Mouse (Mus musculus): Measurements from ENCODE around the gene Gm49661. TPM values are rescaled to one million over a fixed set of nuclear protein-coding genes. Genes with fewer than 3 reads are reported as not detected.
A peak's percentile ranks its signal among the peaks of the same experiment; 100 is the strongest.

Gene Gm49661
- polyA plus RNA-seq, 1 experiment: not detected

DNA sequence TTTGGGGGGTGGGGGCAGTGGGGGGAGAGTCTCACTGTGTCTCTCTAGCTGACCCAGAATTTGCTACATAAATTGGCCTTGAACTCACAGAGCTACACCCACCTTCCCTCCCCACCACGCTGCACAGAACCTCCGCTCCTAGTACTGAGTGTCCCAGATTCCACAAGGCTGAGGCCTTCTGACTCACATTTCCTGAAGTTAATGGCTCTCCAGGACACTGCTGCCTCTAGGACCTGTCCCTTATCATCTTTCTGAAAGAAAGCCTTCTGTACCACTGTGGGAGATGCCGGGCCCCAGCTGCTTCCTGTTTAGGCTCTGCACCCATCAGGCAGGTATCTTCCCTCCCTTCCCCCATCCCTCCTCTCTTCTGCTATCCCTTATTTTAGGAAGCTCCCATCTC lies 2.6 kb downstream of the Gm49661 start:
- H3K4me1 ChIP-seq (ENCODE audit: control insufficient read depth, insufficient read depth, low read length): peaks cover 18% of the 10 kb centered on the region
- H3K27ac ChIP-seq (ENCODE audit: insufficient read depth, low read depth, low read length): no peak overlapping the region; the same call in 1 of the 2 replicates
- no peak overlapping the region for H3K4me3 ChIP-seq (ENCODE audit: insufficient read depth, low read depth, low read length)
- no peaks in the 10 kb centered on the region for H3K36me3 ChIP-seq (ENCODE audit: control insufficient read depth, insufficient read depth, low read length)
- 34% methylated on average over 3 of the region's 3 CpGs for WGBS
- DNase-seq: no peak
- H3K27me3 ChIP-seq (replicated peaks; ENCODE audit: control insufficient read depth, insufficient read depth, low read length): no peaks in the 10 kb centered on the region
- TF ChIP-seq POLR2A (IDR thresholded peaks at IDR 0.05; ENCODE audit: low read depth, low read length): no peak
- TF ChIP-seq CTCF (conservative IDR thresholded peaks at IDR 0.05; ENCODE audit: insufficient read depth, insufficient read length, low read depth, low read length): no peak

DNA sequence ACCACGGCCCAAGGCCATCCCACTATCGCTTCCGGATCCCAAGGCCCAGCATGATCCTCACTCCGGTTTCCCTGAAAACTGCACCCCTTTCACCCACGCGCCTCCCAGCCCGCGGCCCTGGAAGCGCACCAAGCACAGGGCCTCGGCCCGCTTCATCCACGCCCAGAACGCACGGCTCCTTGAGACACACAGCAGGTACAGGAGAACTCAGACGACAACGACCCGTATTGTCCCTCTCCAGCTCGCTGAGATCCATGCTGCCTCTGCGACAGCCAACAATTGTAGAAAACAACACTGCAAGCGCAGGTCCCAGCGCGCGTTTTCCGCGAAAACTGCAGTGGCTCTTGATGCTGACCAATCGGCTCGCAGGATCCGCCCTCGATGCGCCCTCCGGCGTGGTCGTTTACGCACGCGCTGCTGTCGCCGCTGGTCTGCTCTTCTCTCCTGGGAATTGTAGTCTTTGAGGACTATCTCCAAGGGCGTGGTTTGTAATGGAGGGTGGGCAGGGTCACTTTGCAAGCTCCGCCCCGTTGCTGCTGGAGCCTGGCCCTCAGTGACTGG lies 3.4 kb downstream of the Gm49661 start:
- WGBS: under 1% methylated on average over 41 of the region's 41 CpGs
- peak; percentile 99 for DNase-seq

DNA sequence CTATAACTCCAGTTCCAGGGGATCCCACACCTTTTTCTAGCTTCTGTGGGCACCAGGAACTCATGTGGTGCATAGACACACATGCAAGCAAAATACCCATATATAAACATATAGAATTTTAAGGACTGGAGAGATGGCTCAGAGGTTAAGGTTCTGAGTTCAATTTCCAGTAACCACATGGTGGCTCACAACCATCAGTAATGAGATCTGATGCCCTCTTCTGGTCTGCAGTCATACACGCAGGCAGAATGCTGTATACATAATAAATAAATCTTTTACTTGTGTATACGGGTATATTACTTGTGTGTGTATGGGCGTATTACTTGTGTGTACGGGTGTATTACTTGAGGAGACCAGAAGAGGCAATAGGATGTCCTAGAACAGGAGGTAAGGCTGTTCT lies 5.3 kb downstream of the Gm49661 start:
- whole genome bisulfite sequencing: 81% methylated on average over 4 of the region's 4 CpGs
- Histone ChIP-seq H3K36me3 (ENCODE audit: control insufficient read depth, insufficient read depth, low read length) (no peaks in the 10 kb centered on the region), H3K27ac (ENCODE audit: insufficient read depth, low read depth, low read length) (no peak overlapping the region), H3K27me3 (replicated peaks; ENCODE audit: control insufficient read depth, insufficient read depth, low read length) (no peaks in the 10 kb centered on the region), H3K4me1 (ENCODE audit: control insufficient read depth, insufficient read depth, low read length) (peaks cover 10% of the 10 kb centered on the region), H3K4me3 (ENCODE audit: insufficient read depth, low read depth, low read length) (no peak overlapping the region)
- no peak for DNase-seq
- TF ChIP-seq CTCF (conservative IDR thresholded peaks at IDR 0.05; ENCODE audit: insufficient read depth, insufficient read length, low read depth, low read length): no peak
- no peak for TF ChIP-seq POLR2A (IDR thresholded peaks at IDR 0.05; ENCODE audit: low read depth, low read length)

More for the DNA sequence above, 3.4 kb downstream of the Gm49661 start:
- no peak overlapping the region for H3K27ac ChIP-seq (ENCODE audit: insufficient read depth, low read depth, low read length)
- peaks cover 17% of the 10 kb centered on the region for H3K4me1 ChIP-seq (ENCODE audit: control insufficient read depth, insufficient read depth, low read length)
- TF ChIP-seq POLR2A (IDR thresholded peaks at IDR 0.05; ENCODE audit: low read depth, low read length): peak; percentile 4
- TF ChIP-seq CTCF (conservative IDR thresholded peaks at IDR 0.05; ENCODE audit: insufficient read depth, insufficient read length, low read depth, low read length): no peak
- no peaks in the 10 kb centered on the region for H3K36me3 ChIP-seq (ENCODE audit: control insufficient read depth, insufficient read depth, low read length)
- peak overlapping the region; percentile 74 for H3K4me3 ChIP-seq (ENCODE audit: insufficient read depth, low read depth, low read length)
- no peaks in the 10 kb centered on the region for H3K27me3 ChIP-seq (replicated peaks; ENCODE audit: control insufficient read depth, insufficient read depth, low read length)

- no peak for TF ChIP-seq POLR2A (IDR thresholded peaks at IDR 0.05; ENCODE audit: low read depth, low read length)
- TF ChIP-seq CTCF (conservative IDR thresholded peaks at IDR 0.05; ENCODE audit: insufficient read depth, insufficient read length, low read depth, low read length): no peak
- H3K4me3 ChIP-seq (ENCODE audit: insufficient read depth, low read depth, low read length): no peak overlapping the region
- DNase-seq: no peak
- no peaks in the 10 kb centered on the region for H3K4me1 ChIP-seq (ENCODE audit: control insufficient read depth, insufficient read depth, low read length)
- H3K27me3 ChIP-seq (replicated peaks; ENCODE audit: control insufficient read depth, insufficient read depth, low read length): no peaks in the 10 kb centered on the region
- 79% methylated on average over 7 of the region's 7 CpGs for WGBS
- H3K36me3 ChIP-seq (ENCODE audit: control insufficient read depth, insufficient read depth, low read length): no peaks in the 10 kb centered on the region
- no peak overlapping the region for H3K27ac ChIP-seq (ENCODE audit: insufficient read depth, low read depth, low read length)
Observed at GRCm38 (mm10) chr8:84959811-84960210, 9.4 kb downstream of the Gm49661 start.

DNA sequence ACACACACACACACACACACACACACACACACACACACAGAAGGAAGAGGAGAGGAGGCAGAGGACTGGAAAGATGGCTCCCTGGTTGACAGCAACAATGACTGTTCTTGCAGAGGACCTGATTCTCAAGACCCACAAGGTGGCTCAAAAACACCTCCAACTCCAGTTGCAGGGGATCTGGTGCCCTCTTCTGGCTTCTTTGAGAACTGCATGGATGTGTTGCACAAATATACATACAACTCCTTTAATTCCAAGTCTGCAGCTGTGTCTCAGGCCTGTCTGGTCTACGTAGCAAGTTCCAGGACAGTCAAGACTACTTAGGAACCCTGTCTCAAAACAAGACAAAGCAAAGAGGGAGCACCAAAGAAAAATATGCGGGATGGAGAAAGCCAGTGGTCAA lies 12.5 kb downstream of the Gm49661 start:
- H3K36me3 ChIP-seq (ENCODE audit: control insufficient read depth, insufficient read depth, low read length): no peaks in the 10 kb centered on the region
- peak; percentile 63 for DNase-seq
- peak; percentile 73 for TF ChIP-seq CTCF (conservative IDR thresholded peaks at IDR 0.05; ENCODE audit: insufficient read depth, insufficient read length, low read depth, low read length)
- TF ChIP-seq POLR2A (IDR thresholded peaks at IDR 0.05; ENCODE audit: low read depth, low read length): no peak
- no peaks in the 10 kb centered on the region for H3K27me3 ChIP-seq (replicated peaks; ENCODE audit: control insufficient read depth, insufficient read depth, low read length)
- WGBS: 55% methylated on average over 2 of the region's 2 CpGs
- H3K4me1 ChIP-seq (ENCODE audit: control insufficient read depth, insufficient read depth, low read length): no peaks in the 10 kb centered on the region
- no peak overlapping the region for H3K27ac ChIP-seq (ENCODE audit: insufficient read depth, low read depth, low read length)
- H3K4me3 ChIP-seq (ENCODE audit: insufficient read depth, low read depth, low read length): no peak overlapping the region

GRCm38 (mm10) chr8:84952612-84953255 lies 16.5 kb downstream of the Gm49661 start:
- no peaks in the 10 kb centered on the region for H3K27me3 ChIP-seq (replicated peaks; ENCODE audit: control insufficient read depth, insufficient read depth, low read length)
- H3K4me1 ChIP-seq (ENCODE audit: control insufficient read depth, insufficient read depth, low read length): no peaks in the 10 kb centered on the region
- H3K36me3 ChIP-seq (ENCODE audit: control insufficient read depth, insufficient read depth, low read length): no peaks in the 10 kb centered on the region
- no peak overlapping the region for H3K4me3 ChIP-seq (ENCODE audit: insufficient read depth, low read depth, low read length)
- H3K27ac ChIP-seq (ENCODE audit: insufficient read depth, low read depth, low read length): no peak overlapping the region
- no peak for TF ChIP-seq POLR2A (IDR thresholded peaks at IDR 0.05; ENCODE audit: low read depth, low read length)
- TF ChIP-seq CTCF (conservative IDR thresholded peaks at IDR 0.05; ENCODE audit: insufficient read depth, insufficient read length, low read depth, low read length): no peak
- peak; percentile 67 for DNase-seq
- 8% methylated on average over 18 of the region's 18 CpGs for WGBS

DNA sequence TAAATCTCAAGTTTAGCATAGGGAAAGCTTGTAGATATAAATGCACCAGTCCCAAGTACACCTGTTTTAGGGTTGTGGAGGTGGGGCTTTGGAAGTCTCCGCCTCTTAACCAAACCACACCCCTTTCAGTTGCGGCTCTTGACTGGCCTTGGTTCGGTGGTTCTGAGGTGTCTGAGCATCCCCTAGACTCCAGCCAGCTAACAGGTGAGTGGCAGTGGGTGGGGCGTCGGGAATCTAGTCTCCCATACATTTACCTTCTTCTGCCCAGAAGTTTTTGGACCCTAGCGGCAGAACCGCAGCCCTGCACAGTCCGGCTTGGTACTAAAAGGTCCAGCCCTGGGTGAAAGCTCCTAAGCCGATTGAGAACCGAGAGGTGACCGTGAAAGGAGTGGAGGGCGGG lies 19.5 kb downstream of the Gm49661 start:
- no peaks in the 10 kb centered on the region for H3K4me1 ChIP-seq (ENCODE audit: control insufficient read depth, insufficient read depth, low read length)
- H3K4me3 ChIP-seq (ENCODE audit: insufficient read depth, low read depth, low read length): no peak overlapping the region
- H3K36me3 ChIP-seq (ENCODE audit: control insufficient read depth, insufficient read depth, low read length): no peaks in the 10 kb centered on the region
- H3K27me3 ChIP-seq (replicated peaks; ENCODE audit: control insufficient read depth, insufficient read depth, low read length): peaks cover 4% of the 10 kb centered on the region
- no peak overlapping the region for H3K27ac ChIP-seq (ENCODE audit: insufficient read depth, low read depth, low read length)
- DNase-seq: no peak
- TF ChIP-seq POLR2A (IDR thresholded peaks at IDR 0.05; ENCODE audit: low read depth, low read length) (no peak), CTCF (conservative IDR thresholded peaks at IDR 0.05; ENCODE audit: insufficient read depth, insufficient read length, low read depth, low read length) (no peak)
- WGBS: 16% methylated on average over 12 of the region's 12 CpGs
